Mouse (Mus musculus): ENCODE results near the gene Ccnyl1.

DNA sequence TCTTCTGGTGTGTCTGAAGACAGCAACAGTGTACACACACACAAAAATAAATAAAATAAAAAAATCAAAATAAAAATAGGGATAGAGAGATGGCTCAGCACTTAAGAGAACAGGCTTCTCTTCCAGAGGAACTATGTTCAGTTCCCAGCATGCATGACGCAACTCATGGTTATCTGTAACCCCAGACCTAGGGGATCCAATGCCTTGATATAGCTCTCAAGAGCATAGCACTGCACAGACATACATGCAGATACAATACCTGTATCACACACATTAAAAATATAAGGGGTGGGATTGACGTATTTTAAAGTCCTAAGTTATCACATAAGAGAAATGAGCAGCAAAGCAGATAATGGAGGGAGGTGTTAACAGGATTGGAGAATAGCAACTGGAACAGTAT lies 5.8 kb upstream of the Ccnyl1 start:
- TF ChIP-seq CTCF (conservative IDR thresholded peaks at IDR 0.05 in 1 of 2, IDR thresholded peaks at IDR 0.05 in 1 of 2; ENCODE audit: low read depth in 2 of 2, low read length in 2 of 2) (no peak), EP300 (IDR thresholded peaks at IDR 0.05; ENCODE audit: low read length) (no peak), JUND (conservative IDR thresholded peaks at IDR 0.05; ENCODE audit: low read depth, low read length) (no peak), POLR2A (IDR thresholded peaks at IDR 0.05; ENCODE audit: low read depth, low read length) (no peak)
